Mouse (Mus musculus): Measurements from ENCODE around the gene Slc35a3. TPM values are rescaled to one million over a fixed set of nuclear protein-coding genes. Genes with fewer than 3 reads are reported as not detected.
A peak's percentile ranks its signal among the peaks of the same experiment; 100 is the strongest.
"Not testable (repeated sequence)": the region's sequence is repeated elsewhere in the genome, so short reads cannot be mapped to it uniquely, and the experiment has no call there.

The Slc35a3 gene
- 10 to 100 TPM; 28.4 to 28.9 TPM for total RNA-seq (2021)
- long read RNA-seq, experiment 1, full-length matches to known transcripts, result 9 of 19 reads
- long read RNA-seq, experiment 1, partial matches to known transcripts, result 0 of 19 reads
- long read RNA-seq, experiment 1, other reads (novel, unspliced or antisense), result 10 of 19 reads
- long read RNA-seq, experiment 2, full-length matches to known transcripts, result 3 of 10 reads
- long read RNA-seq, experiment 2, partial matches to known transcripts, result 4 of 10 reads
- long read RNA-seq, experiment 2, other reads (novel, unspliced or antisense), result 3 of 10 reads

GRCm38 (mm10) chr3:116712436-116712881, at the start of gene Slc35a3:
Slc35a3 (minus strand) TSS chr3:116712831.
- no peak for DNase-seq

DNA sequence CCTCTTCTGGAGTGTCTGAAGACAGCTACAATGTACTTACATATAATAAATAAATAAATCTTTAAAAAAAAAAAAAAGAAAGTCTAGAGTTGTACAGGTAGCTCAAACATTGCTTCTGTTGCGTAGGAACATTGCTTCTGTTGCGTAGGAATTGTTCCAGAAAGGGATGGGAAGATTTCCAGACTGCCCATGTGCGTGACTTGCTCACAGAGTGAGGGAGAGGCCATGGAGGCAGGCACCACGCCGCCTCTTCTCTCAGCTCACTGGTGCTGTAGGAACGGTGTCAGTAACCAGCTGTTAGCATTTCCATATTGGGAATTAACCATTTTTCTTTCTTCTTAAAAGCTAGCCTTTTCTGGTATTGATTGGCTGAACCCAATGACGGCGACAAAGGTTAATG, 40.2 kb upstream of the Slc35a3 start:
- DNase-seq, result no peak

- DNase-seq, result peak; percentile 60
These were observed 38.7 kb upstream of the Slc35a3 start for GRCm38 (mm10) chr3:116751191-116751860.

DNA sequence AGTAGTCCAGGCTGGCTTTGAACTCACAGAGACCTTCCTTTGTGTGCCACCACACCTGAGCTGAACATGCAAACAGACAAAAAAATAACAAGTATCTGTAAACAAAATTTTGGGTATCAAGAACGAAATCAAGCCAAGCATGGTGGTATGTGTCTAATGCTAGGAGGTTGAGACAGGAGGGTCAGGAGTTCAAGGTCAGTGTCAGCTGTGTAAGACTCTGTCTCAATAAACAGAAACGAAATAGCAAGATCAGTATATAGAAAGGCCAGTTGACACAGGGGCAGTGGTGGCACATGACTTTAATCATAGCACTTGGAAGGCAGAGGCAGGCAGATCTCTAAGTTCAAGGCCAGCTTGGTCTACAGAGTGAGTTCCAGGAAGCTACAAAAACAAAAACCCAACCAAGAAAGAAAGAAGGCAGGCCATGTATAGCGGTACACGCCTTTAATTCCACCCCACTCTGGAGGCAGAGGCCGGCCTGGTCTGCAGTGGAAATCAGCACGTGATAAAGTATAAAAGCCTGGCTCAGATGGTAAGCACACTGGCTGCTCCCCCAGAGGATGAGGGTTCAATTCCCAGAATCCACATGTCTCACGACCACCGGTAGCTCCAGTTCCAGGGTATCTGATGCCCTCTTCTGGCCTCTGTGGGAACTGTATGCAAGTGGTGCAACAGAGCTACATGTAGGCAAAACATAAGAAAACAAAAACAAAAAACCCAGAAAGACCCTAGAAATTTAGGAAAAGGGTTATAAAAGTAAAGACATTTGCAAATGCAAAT, 36.0 kb upstream of the Slc35a3 start:
- DNase-seq, result peak; percentile 37

GRCm38 (mm10) chr3:116747648-116748047, 35.0 kb upstream of the Slc35a3 start:
- not testable (repeated sequence) for DNase-seq

DNA sequence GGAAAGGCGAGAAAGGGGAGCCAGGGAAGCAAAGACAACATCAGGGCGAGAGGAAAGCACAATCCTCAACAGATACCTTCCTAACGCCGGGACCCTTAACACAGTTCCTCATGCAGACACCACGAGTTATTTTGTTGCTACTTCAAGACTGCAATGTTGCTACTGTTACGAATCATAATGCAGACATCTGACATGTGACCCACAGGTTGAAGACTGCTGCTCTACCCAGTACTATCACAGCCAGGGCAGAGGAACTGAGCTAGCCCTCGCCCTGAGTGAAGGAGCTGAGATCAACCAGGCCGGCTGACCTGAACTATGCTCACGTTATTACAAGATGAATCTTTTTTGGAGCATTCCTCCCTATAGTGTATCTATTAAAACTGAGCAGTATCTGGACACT, 28.3 kb upstream of the Slc35a3 start:
- DNase-seq, result no peak

- DNase-seq, result no peak
These were observed 27.5 kb upstream of the Slc35a3 start for GRCm38 (mm10) chr3:116740106-116740505.

DNA sequence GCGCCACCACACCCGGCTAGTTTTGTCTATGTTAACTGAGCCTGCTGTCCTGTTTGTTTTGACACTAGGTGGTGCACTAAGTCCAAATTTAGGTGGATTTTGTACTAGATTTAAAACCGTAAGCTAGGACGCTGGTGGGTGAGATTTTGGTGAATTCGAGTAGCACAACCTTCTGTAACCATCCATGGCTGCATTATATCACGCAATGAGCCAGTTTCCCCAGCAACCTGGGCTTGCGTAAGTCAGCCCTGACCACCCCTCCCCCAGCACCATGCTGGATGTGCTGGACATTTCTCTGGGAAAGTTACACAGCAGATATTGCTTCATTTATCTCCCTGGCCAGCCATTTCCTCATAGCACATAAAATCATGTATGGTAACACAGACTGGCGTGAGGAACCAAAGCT, 24.7 kb upstream of the Slc35a3 start:
- peak; percentile 70 for DNase-seq

- DNase-seq, result no peak
These were observed 17.0 kb upstream of the Slc35a3 start for GRCm38 (mm10) chr3:116729483-116730174.

DNA sequence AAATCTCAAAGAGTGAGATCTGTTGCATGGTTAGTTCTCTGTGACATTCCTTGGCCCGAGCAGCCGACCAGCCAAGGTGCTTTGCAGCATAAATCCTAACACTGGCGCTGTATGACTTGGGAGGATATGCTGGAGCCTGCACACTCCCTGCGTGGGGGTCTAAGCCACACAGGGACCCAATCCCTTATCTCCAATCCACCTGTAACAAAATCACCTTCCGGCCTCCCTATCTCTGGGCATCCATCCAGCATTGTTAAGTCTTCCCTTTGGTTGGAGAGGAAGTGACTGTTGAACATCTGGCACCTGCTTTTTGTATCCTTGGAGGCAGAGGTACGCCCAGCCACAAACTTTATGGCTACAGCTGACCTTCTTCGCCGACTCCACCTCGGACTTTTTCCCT, 14.2 kb upstream of the Slc35a3 start:
- no peak for DNase-seq

- no peak for DNase-seq
These were observed 11.2 kb upstream of the Slc35a3 start for GRCm38 (mm10) chr3:116723496-116724481.

DNA sequence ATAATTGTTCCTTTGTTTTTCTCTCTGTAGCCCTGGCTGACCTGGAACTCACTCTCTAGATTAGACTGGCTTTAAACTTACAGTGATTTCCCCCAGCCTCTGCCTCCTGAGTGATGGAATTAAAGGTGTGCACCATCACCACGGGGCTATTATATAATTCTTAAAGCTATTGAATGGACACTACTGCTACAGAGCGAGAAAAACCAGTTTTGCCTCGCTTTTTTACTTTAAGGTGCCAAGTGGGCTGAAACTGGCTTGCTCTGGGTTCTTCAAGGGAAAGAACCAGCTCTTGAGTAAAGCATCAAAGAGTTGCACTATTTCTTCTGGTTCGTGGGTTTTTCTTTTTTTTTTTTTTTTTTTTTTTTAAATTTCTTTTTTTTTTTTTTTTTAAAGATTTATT, 10.3 kb upstream of the Slc35a3 start:
- no peak for DNase-seq

- no peak for DNase-seq
These were observed 6.3 kb upstream of the Slc35a3 start for GRCm38 (mm10) chr3:116718951-116719350.

GRCm38 (mm10) chr3:116713031-116713430, 400 bp upstream of the Slc35a3 start:
- DNase-seq, result no peak

- DNase-seq, result peak; percentile 91
These were observed 801 bp downstream of the Slc35a3 start for GRCm38 (mm10) chr3:116711624-116712435.

GRCm38 (mm10) chr3:116710941-116711340, 1.7 kb downstream of the Slc35a3 start:
- no peak for DNase-seq

DNA sequence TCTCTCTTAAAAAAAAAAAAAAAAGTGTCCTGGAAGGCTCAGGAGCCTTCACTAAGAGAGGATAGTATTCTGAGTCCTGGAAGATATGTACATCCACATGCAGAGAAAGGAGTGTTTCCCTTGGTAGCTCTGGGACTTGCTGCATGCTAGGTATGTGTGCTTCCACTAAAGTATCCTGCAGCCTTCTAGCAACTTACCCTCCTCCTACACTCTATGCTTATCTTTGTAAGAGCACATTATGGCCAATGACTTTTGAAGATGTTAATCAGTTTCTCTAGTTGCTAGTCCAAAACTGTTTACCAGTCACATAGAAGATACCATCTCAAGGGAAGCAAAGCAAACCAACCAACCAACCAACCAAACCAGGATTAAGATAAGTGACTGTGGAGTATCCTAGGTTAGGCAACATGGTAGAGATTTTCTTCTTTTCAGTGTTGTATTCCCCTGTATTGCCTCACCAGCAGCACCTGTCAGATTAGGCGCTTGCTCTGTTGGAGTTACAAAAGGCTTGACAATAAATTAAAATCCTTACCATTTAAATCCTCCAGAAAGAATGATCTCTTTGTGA, 6.9 kb downstream of the Slc35a3 start:
- DNase-seq, result no peak

DNA sequence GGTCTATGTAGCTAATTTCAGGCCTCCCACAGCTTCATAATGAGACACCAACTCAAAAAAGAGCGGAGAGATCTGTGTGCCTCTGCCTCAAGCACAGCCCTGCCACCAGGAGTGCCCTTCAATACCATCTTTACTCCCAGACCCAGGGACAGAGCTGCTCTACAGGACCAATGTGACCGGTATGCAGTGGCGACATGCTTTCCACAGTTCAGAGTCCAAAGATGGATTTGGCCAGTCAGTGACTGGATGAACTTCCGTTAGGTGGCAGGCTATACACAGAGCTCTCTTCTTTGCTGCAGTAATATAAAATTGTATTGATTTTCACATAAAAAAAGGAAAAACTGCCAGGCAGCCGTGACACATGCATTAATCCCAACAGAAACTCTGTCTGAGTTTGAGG, 8.8 kb downstream of the Slc35a3 start:
- no peak for DNase-seq

DNA sequence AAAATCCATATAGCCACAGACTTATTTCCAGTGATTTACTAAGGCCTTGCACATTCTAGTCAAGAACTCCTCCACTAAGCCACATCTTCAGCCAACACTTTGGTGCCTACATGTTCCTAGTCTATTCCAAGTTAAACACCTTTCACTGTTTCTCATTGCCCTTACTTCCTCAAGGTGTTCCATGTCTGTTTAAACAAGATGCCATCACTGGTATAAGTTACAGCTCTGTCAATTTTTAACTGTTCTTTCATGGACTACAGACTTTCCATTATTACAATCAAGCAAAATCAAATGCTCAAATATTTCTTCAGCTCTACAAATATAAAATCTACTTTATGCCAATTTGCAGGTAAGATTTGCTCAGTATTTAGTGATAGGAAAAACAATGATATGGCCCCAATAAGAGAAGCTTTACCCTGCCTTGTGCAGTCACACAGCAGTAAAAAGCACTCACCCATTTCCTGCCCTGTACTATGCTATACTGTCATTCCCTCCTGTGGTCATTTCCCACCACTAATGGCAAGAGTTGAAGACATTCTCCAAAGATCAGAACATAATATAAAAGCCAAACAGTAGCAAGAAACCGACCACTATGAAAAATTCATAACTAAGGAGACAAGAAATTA, 9.9 kb downstream of the Slc35a3 start:
- DNase-seq, result no peak
